Mouse (Mus musculus) embryonic facial prominence, embryonic 14.5 days (tissue): ENCODE results near the gene Bcl2. TPM values are rescaled to one million over a fixed set of nuclear protein-coding genes. Genes with fewer than 3 reads are reported as not detected.

Experiments
- microRNA-seq: library from miRNA; unstranded; fragments of <30 nt; microRNA quantifications from one replicate; pipeline ENCODE4, GENCODE M21; 2016; ENCODE audit warnings: borderline number of aligned reads
- polyA plus RNA-seq: library from polyadenylated mRNA; unstranded; fragments of >200 nt; fragmentation: Nextera tagmentation; extraction: Ambion mirVana; gene quantifications from 2 replicates; pipeline ENCODE4 v1.2.1, GENCODE M21; 2014

The Bcl2 gene
- polyA plus RNA-seq, 1 experiment from 2014 or later = 11.1 TPM

Small RNA genes within 50 kb of the gene (microRNA-seq; reads per million reads assigned to microRNA genes)
- gene Mir3473f = not detected

Other genes with a start within 250 kb of the Bcl2 start
- gene Kdsr, start 45.5 kb upstream of the Bcl2 start, polyA plus RNA-seq = 13.4 and 15.6 TPM in 2 replicates
- 54.9 and 64.5 TPM in 2 replicates for gene Vps4b, start 82.5 kb upstream of the Bcl2 start, polyA plus RNA-seq
- gene Serpinb5, start 146.9 kb upstream of the Bcl2 start, polyA plus RNA-seq = 21.5 and 33.9 TPM in 2 replicates
- gene Serpinb12, start 220.2 kb upstream of the Bcl2 start, polyA plus RNA-seq = 6.7 and 10.3 TPM in 2 replicates